Mouse (Mus musculus): ENCODE data around the gene Mslnl. TPM values are rescaled to one million over a fixed set of nuclear protein-coding genes. Genes with fewer than 3 reads are reported as not detected.
"Not testable (repeated sequence)": the region's sequence is repeated elsewhere in the genome, so short reads cannot be mapped to it uniquely, and the experiment has no call there.

Mslnl gene
- total and polyA plus RNA-seq, 2 experiments from 2014 or later = not detected

GRCm38 (mm10) chr17:25732082-25732481, 3.8 kb upstream of the Mslnl start:
- peak; percentile 93 for TF ChIP-seq CTCF (IDR thresholded peaks at IDR 0.05)
- H3K4me3 ChIP-seq (ENCODE audit: low read depth, low read length) = no peak overlapping the region
- peak; percentile 88 for DNase-seq (ENCODE audit: low spot score)
- no peak overlapping the region for H3K4me2 ChIP-seq (ENCODE audit: low read depth, low read length, poor library complexity, severe bottlenecking)
- no peak overlapping the region for H3K27ac ChIP-seq (ENCODE audit: low read depth, low read length)
- no peak for ATAC-seq (ENCODE audit: low FRiP score)
- no peaks in the 10 kb centered on the region for H3K27me3 ChIP-seq (ENCODE audit: insufficient read depth, low read length)
- WGBS = 17% methylated on average over 2 of the region's 2 CpGs
- peaks cover 10% of the 10 kb centered on the region for H3K4me1 ChIP-seq (ENCODE audit: insufficient read depth, low read length)
- H3K36me3 ChIP-seq (ENCODE audit: insufficient read depth, low read length) = peaks cover 13% of the 10 kb centered on the region
- H3K9me3 ChIP-seq (ENCODE audit: low read length) = no peaks in the 10 kb centered on the region
- no peak overlapping the region for H3K9ac ChIP-seq (replicated peaks; ENCODE audit: low read length, poor library complexity, severe bottlenecking)

GRCm38 (mm10) chr17:25735246-25735645, 596 bp upstream of the Mslnl start:
- 90% methylated on average over 5 of the region's 5 CpGs for WGBS
- ATAC-seq (ENCODE audit: low FRiP score) = no peak
- DNase-seq (ENCODE audit: low spot score) = no peak

GRCm38 (mm10) chr17:25738861-25739260, 3.0 kb downstream of the Mslnl start:
- H3K36me3 ChIP-seq (ENCODE audit: insufficient read depth, low read length) = no peaks in the 10 kb centered on the region
- DNase-seq (ENCODE audit: low spot score) (no peak), ATAC-seq (ENCODE audit: low FRiP score) (no peak)
- no peak overlapping the region for H3K27ac ChIP-seq (ENCODE audit: low read depth, low read length)
- no peak for TF ChIP-seq CTCF (IDR thresholded peaks at IDR 0.05)
- no peak overlapping the region for H3K9ac ChIP-seq (replicated peaks; ENCODE audit: low read length, poor library complexity, severe bottlenecking)
- no peaks in the 10 kb centered on the region for H3K4me1 ChIP-seq (ENCODE audit: insufficient read depth, low read length)
- H3K9me3 ChIP-seq (ENCODE audit: low read length) = no peaks in the 10 kb centered on the region
- no peak overlapping the region for H3K4me3 ChIP-seq (ENCODE audit: low read depth, low read length)
- H3K27me3 ChIP-seq (ENCODE audit: insufficient read depth, low read length) = no peaks in the 10 kb centered on the region
- no peak overlapping the region for H3K4me2 ChIP-seq (ENCODE audit: low read depth, low read length, poor library complexity, severe bottlenecking)
- 82% methylated on average over 7 of the region's 7 CpGs for WGBS

More at GRCm38 (mm10) chr17:25735246-25735645, 596 bp upstream of the Mslnl start:
- Histone ChIP-seq H3K4me1 (ENCODE audit: insufficient read depth, low read length) (no peaks in the 10 kb centered on the region), H3K4me3 (ENCODE audit: low read depth, low read length) (no peak overlapping the region), H3K9ac (replicated peaks; ENCODE audit: low read length, poor library complexity, severe bottlenecking) (no peak overlapping the region), H3K36me3 (ENCODE audit: insufficient read depth, low read length) (peaks cover 7% of the 10 kb centered on the region), H3K9me3 (ENCODE audit: low read length) (no peaks in the 10 kb centered on the region), H3K27me3 (ENCODE audit: insufficient read depth, low read length) (no peaks in the 10 kb centered on the region), H3K4me2 (ENCODE audit: low read depth, low read length, poor library complexity, severe bottlenecking) (no peak overlapping the region), H3K27ac (ENCODE audit: low read depth, low read length) (no peak overlapping the region)
- TF ChIP-seq CTCF (IDR thresholded peaks at IDR 0.05) = no peak

GRCm38 (mm10) chr17:25741471-25741870, 5.6 kb downstream of the Mslnl start:
- not testable (repeated sequence) for H3K4me2 ChIP-seq (ENCODE audit: low read depth, low read length, poor library complexity, severe bottlenecking); H3K9ac ChIP-seq (replicated peaks; ENCODE audit: low read length, poor library complexity, severe bottlenecking); H3K9me3 ChIP-seq (ENCODE audit: low read length); DNase-seq (ENCODE audit: low spot score); H3K36me3 ChIP-seq (ENCODE audit: insufficient read depth, low read length); H3K27me3 ChIP-seq (ENCODE audit: insufficient read depth, low read length); ATAC-seq (ENCODE audit: low FRiP score); H3K4me3 ChIP-seq (ENCODE audit: low read depth, low read length); H3K27ac ChIP-seq (ENCODE audit: low read depth, low read length); H3K4me1 ChIP-seq (ENCODE audit: insufficient read depth, low read length)
- WGBS = 69% methylated on average over 12 of the region's 12 CpGs

- no peak for DNase-seq (ENCODE audit: low spot score)
Measured at GRCm38 (mm10) chr17:25743831-25744230, 8.0 kb downstream of the Mslnl start.

GRCm38 (mm10) chr17:25744311-25744710, 8.5 kb downstream of the Mslnl start:
- Histone ChIP-seq H3K9me3 (ENCODE audit: low read length) (no peaks in the 10 kb centered on the region), H3K4me3 (ENCODE audit: low read depth, low read length) (no peak overlapping the region), H3K27ac (ENCODE audit: low read depth, low read length) (no peak overlapping the region), H3K27me3 (ENCODE audit: insufficient read depth, low read length) (no peaks in the 10 kb centered on the region), H3K4me2 (ENCODE audit: low read depth, low read length, poor library complexity, severe bottlenecking) (no peak overlapping the region), H3K36me3 (ENCODE audit: insufficient read depth, low read length) (no peaks in the 10 kb centered on the region), H3K4me1 (ENCODE audit: insufficient read depth, low read length) (no peaks in the 10 kb centered on the region), H3K9ac (replicated peaks; ENCODE audit: low read length, poor library complexity, severe bottlenecking) (no peak overlapping the region)
- 81% methylated on average over 10 of the region's 10 CpGs for WGBS
- ATAC-seq (ENCODE audit: low FRiP score) (no peak), DNase-seq (ENCODE audit: low spot score) (no peak)
- no peak for TF ChIP-seq CTCF (IDR thresholded peaks at IDR 0.05)

More at GRCm38 (mm10) chr17:25743831-25744230, 8.0 kb downstream of the Mslnl start:
- no peak overlapping the region for H3K27ac ChIP-seq (ENCODE audit: low read depth, low read length)
- WGBS = 91% methylated on average over 9 of the region's 9 CpGs
- H3K4me1 ChIP-seq (ENCODE audit: insufficient read depth, low read length) = no peaks in the 10 kb centered on the region
- no peaks in the 10 kb centered on the region for H3K9me3 ChIP-seq (ENCODE audit: low read length)
- ATAC-seq (ENCODE audit: low FRiP score) = no peak
- no peak for TF ChIP-seq CTCF (IDR thresholded peaks at IDR 0.05)
- no peak overlapping the region for H3K4me3 ChIP-seq (ENCODE audit: low read depth, low read length)
- no peaks in the 10 kb centered on the region for H3K36me3 ChIP-seq (ENCODE audit: insufficient read depth, low read length)
- no peaks in the 10 kb centered on the region for H3K27me3 ChIP-seq (ENCODE audit: insufficient read depth, low read length)
- H3K9ac ChIP-seq (replicated peaks; ENCODE audit: low read length, poor library complexity, severe bottlenecking) = no peak overlapping the region
- no peak overlapping the region for H3K4me2 ChIP-seq (ENCODE audit: low read depth, low read length, poor library complexity, severe bottlenecking)
